Mouse (Mus musculus): Measurements from ENCODE around the gene Mrpl27.
"Not testable (repeated sequence)": the region's sequence is repeated elsewhere in the genome, so short reads cannot be mapped to it uniquely, and the experiment has no call there.

Mrpl27 gene

GRCm38 (mm10) chr11:94687178-94687577, 33.6 kb downstream of the Mrpl27 start:
- no peaks in the 10 kb centered on the region for H3K27me3 ChIP-seq (ENCODE audit: control insufficient read depth, insufficient read depth, low read length, poor library complexity, severe bottlenecking)
- no peak for DNase-seq (ENCODE audit: low read depth, low spot score)
- H3K36me3 ChIP-seq (ENCODE audit: control insufficient read depth, insufficient read depth, low read length, poor library complexity, severe bottlenecking) = no peaks in the 10 kb centered on the region

GRCm38 (mm10) chr11:94692502-94692901, 38.9 kb downstream of the Mrpl27 start:
- not testable (repeated sequence) for H3K36me3 ChIP-seq (ENCODE audit: control insufficient read depth, insufficient read depth, low read length, poor library complexity, severe bottlenecking); H3K27me3 ChIP-seq (ENCODE audit: control insufficient read depth, insufficient read depth, low read length, poor library complexity, severe bottlenecking); DNase-seq (ENCODE audit: low read depth, low spot score)

GRCm38 (mm10) chr11:94695508-94695907, 41.9 kb downstream of the Mrpl27 start:
- DNase-seq (ENCODE audit: low read depth, low spot score) = no peak
- Histone ChIP-seq H3K27me3 (ENCODE audit: control insufficient read depth, insufficient read depth, low read length, poor library complexity, severe bottlenecking) (no peaks in the 10 kb centered on the region), H3K36me3 (ENCODE audit: control insufficient read depth, insufficient read depth, low read length, poor library complexity, severe bottlenecking) (no peaks in the 10 kb centered on the region)

GRCm38 (mm10) chr11:94697140-94697539, 43.6 kb downstream of the Mrpl27 start:
- DNase-seq (ENCODE audit: low read depth, low spot score) = no peak
- H3K36me3 ChIP-seq (ENCODE audit: control insufficient read depth, insufficient read depth, low read length, poor library complexity, severe bottlenecking) = no peaks in the 10 kb centered on the region

GRCm38 (mm10) chr11:94697703-94698464, 44.3 kb downstream of the Mrpl27 start:
- Histone ChIP-seq H3K36me3 (ENCODE audit: control insufficient read depth, insufficient read depth, low read length, poor library complexity, severe bottlenecking) (no peaks in the 10 kb centered on the region), H3K27me3 (ENCODE audit: control insufficient read depth, insufficient read depth, low read length, poor library complexity, severe bottlenecking) (no peaks in the 10 kb centered on the region)
- DNase-seq (ENCODE audit: low read depth, low spot score) = no peak

More at GRCm38 (mm10) chr11:94697140-94697539, 43.6 kb downstream of the Mrpl27 start:
- no peaks in the 10 kb centered on the region for H3K27me3 ChIP-seq (ENCODE audit: control insufficient read depth, insufficient read depth, low read length, poor library complexity, severe bottlenecking)

- Histone ChIP-seq H3K27me3 (ENCODE audit: control insufficient read depth, insufficient read depth, low read length, poor library complexity, severe bottlenecking) (no peaks in the 10 kb centered on the region), H3K36me3 (ENCODE audit: control insufficient read depth, insufficient read depth, low read length, poor library complexity, severe bottlenecking) (no peaks in the 10 kb centered on the region)
- DNase-seq (ENCODE audit: low read depth, low spot score) = no peak
Measured at GRCm38 (mm10) chr11:94699399-94699798, 45.8 kb downstream of the Mrpl27 start.

GRCm38 (mm10) chr11:94701401-94702215, 48.0 kb downstream of the Mrpl27 start:
- DNase-seq (ENCODE audit: low read depth, low spot score) = no peak
- Histone ChIP-seq H3K36me3 (ENCODE audit: control insufficient read depth, insufficient read depth, low read length, poor library complexity, severe bottlenecking) (no peaks in the 10 kb centered on the region), H3K27me3 (ENCODE audit: control insufficient read depth, insufficient read depth, low read length, poor library complexity, severe bottlenecking) (no peaks in the 10 kb centered on the region)

- DNase-seq (ENCODE audit: low read depth, low spot score) = no peak
- Histone ChIP-seq H3K27me3 (ENCODE audit: control insufficient read depth, insufficient read depth, low read length, poor library complexity, severe bottlenecking) (no peaks in the 10 kb centered on the region), H3K36me3 (ENCODE audit: control insufficient read depth, insufficient read depth, low read length, poor library complexity, severe bottlenecking) (no peaks in the 10 kb centered on the region)
Measured at GRCm38 (mm10) chr11:94702216-94702610, 48.6 kb downstream of the Mrpl27 start.

- Histone ChIP-seq H3K36me3 (ENCODE audit: control insufficient read depth, insufficient read depth, low read length, poor library complexity, severe bottlenecking) (no peaks in the 10 kb centered on the region), H3K27me3 (ENCODE audit: control insufficient read depth, insufficient read depth, low read length, poor library complexity, severe bottlenecking) (no peaks in the 10 kb centered on the region)
- DNase-seq (ENCODE audit: low read depth, low spot score) = no peak
Measured at GRCm38 (mm10) chr11:94704020-94704419, 50.5 kb downstream of the Mrpl27 start.

GRCm38 (mm10) chr11:94704472-94704871, 50.9 kb downstream of the Mrpl27 start, which contains the start of gene Gm11541:
Gene Gm11541 (minus strand): TSS chr11:94704499.
- DNase-seq (ENCODE audit: low read depth, low spot score) = no peak
- no peaks in the 10 kb centered on the region for H3K36me3 ChIP-seq (ENCODE audit: control insufficient read depth, insufficient read depth, low read length, poor library complexity, severe bottlenecking)
- H3K27me3 ChIP-seq (ENCODE audit: control insufficient read depth, insufficient read depth, low read length, poor library complexity, severe bottlenecking) = no peaks in the 10 kb centered on the region
